Mouse (Mus musculus) spleen, postnatal 14 days (tissue): ENCODE measurements around the gene Gm9837.
A peak's percentile ranks its signal among the peaks of the same experiment; 100 is the strongest.

Experiments used
- DNase-seq, 2 experiments: peaks; one replicate each; pipeline ENCODE4 v3.0.0; 2021 to 2022; ENCODE audit warnings: low spot score in 2 of 2

The Gm9837 gene

DNA sequence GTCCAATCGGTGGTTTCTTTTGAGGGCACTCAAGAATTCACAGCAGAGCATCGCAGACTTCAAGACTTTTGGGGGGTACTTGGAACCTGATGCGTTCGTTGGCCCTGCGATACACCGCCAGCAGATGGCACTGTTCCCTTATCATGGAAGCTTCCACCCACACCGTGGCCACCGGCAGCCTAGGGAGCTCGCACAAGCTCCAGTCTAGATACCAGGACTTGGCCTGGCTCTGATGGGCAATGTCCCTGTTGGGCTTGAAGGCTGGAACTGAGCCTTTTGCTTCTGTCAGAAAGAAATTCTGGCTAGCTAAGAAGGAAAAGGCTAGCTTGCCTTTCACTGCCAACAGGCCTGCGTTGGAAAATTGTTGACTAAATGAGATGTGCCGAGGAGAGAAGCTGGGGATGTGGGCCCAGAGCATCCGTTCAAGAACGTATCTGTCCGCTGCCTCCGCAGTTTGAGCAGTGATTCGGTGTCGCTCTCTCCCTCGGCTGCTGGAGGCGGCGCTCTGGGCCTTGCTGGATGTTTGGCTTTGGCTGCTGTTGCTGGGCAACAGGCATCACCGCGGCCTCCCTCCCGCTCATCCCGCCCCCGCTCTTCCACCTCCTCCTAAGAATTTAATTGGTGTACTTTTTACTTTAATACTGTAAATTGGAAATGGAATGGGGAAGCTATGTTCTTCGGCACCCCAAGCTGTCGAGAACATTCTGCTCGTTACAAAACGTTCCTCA, at the start of gene Gm9837:
Gene Gm9837 (minus strand): TSS at position 512 of the 728 bp plus-strand sequence.
- peak; percentile 73 to 86 for DNase-seq

GRCm38 (mm10) chr11:53519207-53520121, 49.2 kb upstream of the Gm9837 start, which contains the start of gene Sept8:
Gene Sept8, plus strand, starts transcription at chr11:53519257.
- DNase-seq: peak; percentile 42 to 46

GRCm38 (mm10) chr11:53518759-53519158, 48.5 kb upstream of the Gm9837 start:
- DNase-seq: peak in 1 of 2 experiments; percentile 26

- DNase-seq: no peak
Measured at GRCm38 (mm10) chr11:53516775-53517627, 46.7 kb upstream of the Gm9837 start.

- no peak for DNase-seq
Measured at GRCm38 (mm10) chr11:53510351-53510750, 40.1 kb upstream of the Gm9837 start.

- no peak for DNase-seq
Measured at GRCm38 (mm10) chr11:53508591-53508990, 38.3 kb upstream of the Gm9837 start.

GRCm38 (mm10) chr11:53508152-53508551, 37.9 kb upstream of the Gm9837 start:
- no peak for DNase-seq

GRCm38 (mm10) chr11:53507098-53507805, 37.0 kb upstream of the Gm9837 start:
- DNase-seq: no peak

DNA sequence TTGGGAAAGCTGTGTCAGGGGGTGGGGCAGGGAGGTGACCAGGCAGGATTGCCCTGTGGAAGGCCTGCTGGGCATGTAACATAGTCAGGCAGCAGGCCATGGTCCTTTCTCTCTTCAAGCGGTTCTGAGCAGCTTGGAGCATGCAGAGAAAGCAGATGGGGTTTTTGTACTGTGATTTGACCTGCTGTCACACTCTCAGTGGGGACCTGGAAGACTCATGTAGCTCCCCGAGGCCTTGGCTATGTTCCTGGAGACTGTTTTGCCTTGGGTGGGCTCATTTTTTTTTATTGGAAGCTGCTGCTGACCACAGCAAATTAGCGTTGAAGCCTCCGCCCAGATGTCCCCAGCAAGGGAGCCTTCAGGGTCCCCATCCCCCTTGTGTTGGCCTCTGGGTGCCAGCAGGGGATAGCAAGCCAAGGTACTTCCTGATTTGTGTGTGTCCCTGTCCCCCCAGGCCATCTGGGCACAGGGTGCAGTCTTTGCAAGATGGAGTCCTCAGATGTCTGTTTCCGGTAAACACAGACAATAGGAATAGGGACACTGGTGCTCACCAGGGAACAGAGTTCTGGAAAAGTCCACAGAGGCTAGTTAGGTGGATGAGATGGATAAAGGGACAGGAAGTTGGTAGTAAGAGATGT, 34.9 kb upstream of the Gm9837 start:
- no peak for DNase-seq

DNA sequence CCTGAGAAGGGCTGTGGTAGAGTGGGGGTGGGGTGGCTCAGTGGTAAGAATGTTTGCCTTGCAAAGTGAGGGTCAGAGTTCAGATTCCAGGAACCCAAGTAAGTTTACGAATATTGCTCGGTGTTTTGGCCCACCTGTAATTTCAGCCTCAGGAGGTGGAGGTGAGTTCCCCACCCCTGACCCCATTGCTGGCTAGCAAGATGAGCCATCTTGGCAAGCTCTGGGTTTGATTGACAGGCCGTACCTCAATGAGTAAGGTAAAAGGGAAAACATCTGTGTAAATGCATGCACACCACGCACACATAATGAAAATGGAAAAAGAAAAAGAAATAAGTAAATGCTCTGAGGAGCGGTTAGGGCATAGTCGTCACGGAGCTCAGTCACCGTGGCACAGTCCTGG, 34.1 kb upstream of the Gm9837 start:
- DNase-seq: no peak

- DNase-seq: no peak
Measured at GRCm38 (mm10) chr11:53503738-53504137, 33.5 kb upstream of the Gm9837 start.

DNA sequence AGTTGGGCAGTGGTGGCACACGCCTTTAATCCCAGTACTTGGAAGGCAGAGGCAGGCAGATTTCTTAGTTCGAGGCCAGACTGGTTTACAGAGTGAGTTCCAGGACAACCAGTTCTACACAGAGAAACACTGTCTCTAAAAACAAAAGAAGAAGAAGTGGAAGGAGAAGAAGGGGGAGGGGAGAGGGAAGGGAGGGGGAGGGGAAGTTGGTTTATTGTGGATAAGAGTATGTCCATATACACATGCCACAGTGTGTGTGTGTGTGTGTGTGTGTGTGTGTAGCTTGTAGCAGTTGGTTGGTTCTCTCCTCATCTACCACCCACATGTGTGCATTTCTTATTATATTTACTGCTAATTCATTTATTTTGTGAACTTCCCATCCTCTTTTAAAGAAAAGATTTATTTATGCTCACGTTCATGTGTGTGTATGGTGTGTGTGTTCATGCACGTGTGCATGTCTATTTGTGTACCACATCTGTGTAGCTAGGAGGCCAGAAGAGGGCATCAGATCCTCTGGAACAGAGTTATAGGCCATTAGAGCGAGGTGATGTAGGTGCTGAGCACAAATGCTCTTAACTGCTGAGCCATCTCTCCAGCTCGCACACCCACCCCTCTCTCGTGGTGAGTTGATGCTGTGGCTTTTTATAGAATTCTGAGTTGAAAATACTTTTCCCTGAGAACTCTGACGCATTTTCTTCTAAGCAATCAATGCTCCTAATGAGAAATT, 31.9 kb upstream of the Gm9837 start:
- DNase-seq: no peak

DNA sequence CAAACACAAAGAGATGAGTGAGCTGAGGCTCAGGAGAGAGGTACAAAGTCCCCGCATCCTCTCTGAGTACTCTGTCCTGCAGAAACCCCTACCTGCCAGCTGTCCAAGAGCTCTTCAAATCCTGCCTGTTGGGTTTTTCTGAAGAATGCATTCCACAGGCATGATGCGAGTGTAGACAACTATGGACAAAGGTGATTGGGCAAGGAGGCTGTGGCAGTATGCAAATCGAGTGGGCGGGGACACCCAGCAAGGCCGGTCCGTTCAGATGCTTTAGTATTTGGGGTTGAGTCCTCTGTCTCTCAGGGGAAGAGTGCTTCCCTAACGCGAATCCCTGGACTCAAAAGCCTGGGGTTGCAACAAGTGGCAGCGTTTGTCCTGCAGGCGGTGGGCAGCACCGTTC, 30.3 kb upstream of the Gm9837 start:
- DNase-seq: no peak

DNA sequence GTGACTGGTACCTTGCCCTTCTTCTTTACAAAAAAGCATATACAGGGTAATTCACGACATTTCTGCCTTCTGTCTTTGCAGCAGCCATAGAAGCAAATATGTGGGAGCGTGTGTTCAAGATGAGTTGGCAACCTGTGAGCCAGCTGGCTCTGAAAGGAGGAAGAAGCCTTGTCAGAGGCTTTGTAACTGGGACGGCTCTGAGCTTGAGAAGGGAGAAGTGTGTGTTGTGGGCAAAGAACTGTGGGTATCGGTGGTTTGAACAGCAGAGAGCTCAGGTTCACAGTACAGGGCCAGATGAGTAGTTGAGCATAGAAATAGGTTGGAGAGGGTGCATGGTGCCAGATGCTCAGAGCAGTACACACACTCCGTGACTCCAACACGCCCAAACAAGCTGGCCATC, 26.7 kb upstream of the Gm9837 start:
- DNase-seq: no peak

GRCm38 (mm10) chr11:53495417-53495816, 25.1 kb upstream of the Gm9837 start:
- DNase-seq: no peak

- no peak for DNase-seq
Measured at GRCm38 (mm10) chr11:53493243-53493955, 23.1 kb upstream of the Gm9837 start.

- no peak for DNase-seq
Measured at GRCm38 (mm10) chr11:53491954-53492401, 21.7 kb upstream of the Gm9837 start.

GRCm38 (mm10) chr11:53489421-53489820, 19.1 kb upstream of the Gm9837 start:
- DNase-seq: no peak

DNA sequence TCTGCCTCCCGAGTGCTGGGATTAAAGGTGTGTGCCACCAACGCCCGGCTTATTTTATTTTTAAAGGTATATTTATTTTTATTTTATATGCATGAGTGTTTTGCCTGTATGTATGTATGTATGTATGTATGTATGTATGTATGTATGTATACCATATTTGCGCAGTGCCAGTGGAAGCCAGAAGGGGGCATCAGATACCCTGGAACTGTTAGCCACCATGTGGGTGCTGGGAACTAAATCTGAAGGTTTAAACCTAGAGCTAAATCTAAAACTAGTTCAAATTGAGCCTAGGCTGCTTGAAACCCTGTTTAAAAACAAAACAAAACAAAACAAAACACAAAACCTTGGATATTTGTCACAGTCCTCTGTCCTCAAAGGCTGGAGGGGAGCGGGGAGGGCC, 18.7 kb upstream of the Gm9837 start:
- no peak for DNase-seq
